Mouse (Mus musculus): Measurements from ENCODE around the gene Ttc39a. TPM values are rescaled to one million over a fixed set of nuclear protein-coding genes. Genes with fewer than 3 reads are reported as not detected.
A peak's percentile ranks its signal among the peaks of the same experiment; 100 is the strongest.

Gene Ttc39a
- polyA plus RNA-seq, 1 experiment from 2014 or later: 2.2 TPM

- Histone ChIP-seq H3K9ac (replicated peaks; ENCODE audit: low read length) (no peak overlapping the region), H3K9me3 (ENCODE audit: control insufficient read depth, low read length) (no peaks in the 10 kb centered on the region), H3K36me3 (ENCODE audit: control insufficient read depth, insufficient read depth, low read length) (no peaks in the 10 kb centered on the region), H3K4me1 (ENCODE audit: control insufficient read depth, insufficient read depth, low read length) (no peaks in the 10 kb centered on the region), H3K4me3 (replicated peaks; ENCODE audit: low read depth, low read length) (no peak overlapping the region), H3K27me3 (ENCODE audit: control insufficient read depth, insufficient read depth, low read length) (no peaks in the 10 kb centered on the region), H3K4me2 (ENCODE audit: low read length) (no peak overlapping the region), H3K27ac (replicated peaks; ENCODE audit: low read depth, low read length) (no peak overlapping the region)
- WGBS: 93% methylated on average over 7 of the region's 7 CpGs
- DNase-seq (no peak), ATAC-seq (ENCODE audit: low FRiP score, low TSS enrichment) (no peak)
Measured at GRCm38 (mm10) chr4:109430250-109430649, 23.8 kb downstream of the Ttc39a start.

DNA sequence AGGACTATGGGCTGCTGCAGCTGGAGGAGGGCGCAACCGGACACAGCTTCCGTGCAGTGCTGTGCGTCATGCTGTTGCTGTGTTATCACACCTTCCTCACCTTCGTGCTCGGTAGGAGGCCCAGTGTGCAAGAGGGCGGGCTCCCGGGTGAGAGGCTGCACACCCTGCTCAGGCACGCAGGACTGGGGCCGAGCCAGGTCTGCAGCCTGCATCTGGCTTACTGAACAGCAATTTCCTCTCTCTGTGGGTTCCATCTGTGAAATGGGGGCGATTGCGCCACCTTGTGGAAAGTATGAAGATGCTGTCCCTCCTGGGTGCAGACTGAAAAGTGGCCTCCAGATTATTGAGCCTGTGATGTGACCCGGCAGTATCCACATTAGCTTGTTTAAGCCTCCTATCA, 24.4 kb downstream of the Ttc39a start:
- H3K36me3 ChIP-seq (ENCODE audit: control insufficient read depth, insufficient read depth, low read length): no peaks in the 10 kb centered on the region
- 61% methylated on average over 13 of the region's 13 CpGs for WGBS

DNA sequence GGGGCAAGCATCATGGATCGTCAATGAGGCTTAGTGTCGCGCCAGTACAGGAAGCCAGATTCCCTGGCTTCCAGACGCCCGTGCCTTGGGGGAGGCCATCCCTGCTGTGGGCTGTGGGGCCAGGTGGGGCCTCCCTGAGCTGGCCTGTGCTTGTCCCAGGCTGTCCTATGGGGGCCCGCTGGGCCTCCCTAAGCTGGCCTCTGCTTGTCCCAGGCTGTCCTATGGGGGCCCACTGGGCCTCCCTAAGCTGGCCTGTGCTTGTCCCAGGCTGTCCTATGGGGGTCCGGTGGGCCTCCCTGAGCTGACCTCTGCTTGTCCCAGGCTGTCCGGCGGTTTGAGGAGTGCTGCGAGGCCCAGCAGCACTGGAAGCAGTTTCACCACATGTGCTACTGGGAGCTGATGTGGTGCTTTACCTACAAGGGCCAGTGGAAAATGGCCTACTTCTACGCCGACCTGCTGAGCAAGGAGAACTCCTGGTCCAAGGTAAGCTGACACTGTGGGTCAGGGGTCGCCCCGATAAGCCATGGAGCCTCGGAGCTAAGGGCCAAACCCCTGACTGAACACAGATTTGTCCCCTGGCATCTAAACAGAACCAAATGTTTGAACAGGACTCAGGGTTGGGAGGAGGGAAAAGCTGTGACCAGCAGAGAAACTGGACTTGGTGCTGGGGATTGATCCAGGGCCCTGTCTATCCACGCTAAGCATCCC, 26.4 kb downstream of the Ttc39a start:
- Histone ChIP-seq H3K27ac (replicated peaks; ENCODE audit: low read depth, low read length) (no peak overlapping the region), H3K36me3 (ENCODE audit: control insufficient read depth, insufficient read depth, low read length) (no peaks in the 10 kb centered on the region), H3K27me3 (ENCODE audit: control insufficient read depth, insufficient read depth, low read length) (no peaks in the 10 kb centered on the region), H3K9ac (replicated peaks; ENCODE audit: low read length) (no peak overlapping the region), H3K9me3 (ENCODE audit: control insufficient read depth, low read length) (no peaks in the 10 kb centered on the region), H3K4me2 (ENCODE audit: low read length) (no peak overlapping the region), H3K4me1 (ENCODE audit: control insufficient read depth, insufficient read depth, low read length) (no peaks in the 10 kb centered on the region), H3K4me3 (replicated peaks; ENCODE audit: low read depth, low read length) (no peak overlapping the region)
- WGBS: 76% methylated on average over 16 of the region's 16 CpGs
- no peak for DNase-seq
- ATAC-seq (ENCODE audit: low FRiP score, low TSS enrichment): 0 out of 2 replicates have a peak, but pooled peaks have one; percentile 5

More for the DNA sequence above, 24.4 kb downstream of the Ttc39a start:
- ATAC-seq (ENCODE audit: low FRiP score, low TSS enrichment) (no peak), DNase-seq (peak; percentile 63)
- Histone ChIP-seq H3K4me2 (ENCODE audit: low read length) (no peak overlapping the region), H3K27me3 (ENCODE audit: control insufficient read depth, insufficient read depth, low read length) (no peaks in the 10 kb centered on the region), H3K4me1 (ENCODE audit: control insufficient read depth, insufficient read depth, low read length) (no peaks in the 10 kb centered on the region), H3K9me3 (ENCODE audit: control insufficient read depth, low read length) (no peaks in the 10 kb centered on the region), H3K4me3 (replicated peaks; ENCODE audit: low read depth, low read length) (no peak overlapping the region), H3K27ac (replicated peaks; ENCODE audit: low read depth, low read length) (no peak overlapping the region), H3K9ac (replicated peaks; ENCODE audit: low read length) (no peak overlapping the region)

GRCm38 (mm10) chr4:109433641-109434040, 27.2 kb downstream of the Ttc39a start:
- Histone ChIP-seq H3K4me1 (ENCODE audit: control insufficient read depth, insufficient read depth, low read length) (no peaks in the 10 kb centered on the region), H3K27me3 (ENCODE audit: control insufficient read depth, insufficient read depth, low read length) (no peaks in the 10 kb centered on the region), H3K27ac (replicated peaks; ENCODE audit: low read depth, low read length) (no peak overlapping the region), H3K4me2 (ENCODE audit: low read length) (no peak overlapping the region), H3K4me3 (replicated peaks; ENCODE audit: low read depth, low read length) (no peak overlapping the region), H3K36me3 (ENCODE audit: control insufficient read depth, insufficient read depth, low read length) (no peaks in the 10 kb centered on the region), H3K9me3 (ENCODE audit: control insufficient read depth, low read length) (no peaks in the 10 kb centered on the region), H3K9ac (replicated peaks; ENCODE audit: low read length) (no peak overlapping the region)
- 87% methylated on average over 6 of the region's 6 CpGs for WGBS
- DNase-seq: no peak
- no peak for ATAC-seq (ENCODE audit: low FRiP score, low TSS enrichment)

DNA sequence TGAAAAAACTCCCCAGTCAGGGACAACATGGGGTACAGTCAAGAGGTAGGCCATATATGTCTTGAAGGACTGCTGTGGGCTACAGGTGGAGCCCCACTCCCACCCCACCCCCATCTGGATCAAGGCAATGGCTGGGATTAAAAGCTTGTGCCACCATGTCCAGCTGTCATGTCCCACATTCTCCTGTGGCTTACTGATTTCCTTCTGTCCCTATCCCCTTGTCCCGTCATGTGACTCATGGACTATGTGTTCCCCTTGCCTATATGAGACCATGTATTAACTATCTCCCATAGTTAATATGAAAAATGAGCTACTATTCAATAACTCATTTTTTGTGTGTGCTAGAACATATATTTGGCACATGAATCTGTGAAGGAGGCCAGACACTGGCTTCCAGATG, 27.8 kb downstream of the Ttc39a start:
- no peaks in the 10 kb centered on the region for H3K27me3 ChIP-seq (ENCODE audit: control insufficient read depth, insufficient read depth, low read length)
- H3K9me3 ChIP-seq (ENCODE audit: control insufficient read depth, low read length): no peaks in the 10 kb centered on the region
- no peak overlapping the region for H3K4me2 ChIP-seq (ENCODE audit: low read length)
- H3K4me3 ChIP-seq (replicated peaks; ENCODE audit: low read depth, low read length): no peak overlapping the region
- ATAC-seq (ENCODE audit: low FRiP score, low TSS enrichment): no peak
- no peaks in the 10 kb centered on the region for H3K36me3 ChIP-seq (ENCODE audit: control insufficient read depth, insufficient read depth, low read length)
- DNase-seq: no peak
- 89% methylated on average over 1 of the region's 1 CpGs for WGBS
- no peaks in the 10 kb centered on the region for H3K4me1 ChIP-seq (ENCODE audit: control insufficient read depth, insufficient read depth, low read length)
- H3K9ac ChIP-seq (replicated peaks; ENCODE audit: low read length): no peak overlapping the region
- H3K27ac ChIP-seq (replicated peaks; ENCODE audit: low read depth, low read length): no peak overlapping the region

- Histone ChIP-seq H3K4me1 (ENCODE audit: control insufficient read depth, insufficient read depth, low read length) (no peaks in the 10 kb centered on the region), H3K9ac (replicated peaks; ENCODE audit: low read length) (no peak overlapping the region), H3K9me3 (ENCODE audit: control insufficient read depth, low read length) (no peaks in the 10 kb centered on the region), H3K4me2 (ENCODE audit: low read length) (no peak overlapping the region), H3K27me3 (ENCODE audit: control insufficient read depth, insufficient read depth, low read length) (no peaks in the 10 kb centered on the region), H3K27ac (replicated peaks; ENCODE audit: low read depth, low read length) (no peak overlapping the region), H3K36me3 (ENCODE audit: control insufficient read depth, insufficient read depth, low read length) (no peaks in the 10 kb centered on the region), H3K4me3 (replicated peaks; ENCODE audit: low read depth, low read length) (no peak overlapping the region)
- peak; percentile 63; the same call in 1 of the 2 replicates for ATAC-seq (ENCODE audit: low FRiP score, low TSS enrichment)
- 52% methylated on average over 9 of the region's 9 CpGs for WGBS
- DNase-seq: peak; percentile 79
Measured at GRCm38 (mm10) chr4:109437913-109438878, 31.8 kb downstream of the Ttc39a start.

- no peaks in the 10 kb centered on the region for H3K4me1 ChIP-seq (ENCODE audit: control insufficient read depth, insufficient read depth, low read length)
- H3K9me3 ChIP-seq (ENCODE audit: control insufficient read depth, low read length): no peaks in the 10 kb centered on the region
- no peak overlapping the region for H3K4me3 ChIP-seq (replicated peaks; ENCODE audit: low read depth, low read length)
- H3K27ac ChIP-seq (replicated peaks; ENCODE audit: low read depth, low read length): no peak overlapping the region
- 77% methylated on average over 8 of the region's 8 CpGs for WGBS
- no peak overlapping the region for H3K4me2 ChIP-seq (ENCODE audit: low read length)
- no peak overlapping the region for H3K9ac ChIP-seq (replicated peaks; ENCODE audit: low read length)
- DNase-seq (no peak), ATAC-seq (ENCODE audit: low FRiP score, low TSS enrichment) (no peak)
- no peaks in the 10 kb centered on the region for H3K27me3 ChIP-seq (ENCODE audit: control insufficient read depth, insufficient read depth, low read length)
- H3K36me3 ChIP-seq (ENCODE audit: control insufficient read depth, insufficient read depth, low read length): peaks cover 4% of the 10 kb centered on the region; the same call in 1 of the 2 replicates
Measured at GRCm38 (mm10) chr4:109439101-109439500, 32.7 kb downstream of the Ttc39a start.

GRCm38 (mm10) chr4:109439825-109440248, 33.4 kb downstream of the Ttc39a start:
- Histone ChIP-seq H3K4me1 (ENCODE audit: control insufficient read depth, insufficient read depth, low read length) (no peaks in the 10 kb centered on the region), H3K27ac (replicated peaks; ENCODE audit: low read depth, low read length) (no peak overlapping the region), H3K4me2 (ENCODE audit: low read length) (no peak overlapping the region), H3K9ac (replicated peaks; ENCODE audit: low read length) (no peak overlapping the region), H3K36me3 (ENCODE audit: control insufficient read depth, insufficient read depth, low read length) (peaks cover 4% of the 10 kb centered on the region; the same call in 1 of the 2 replicates), H3K4me3 (replicated peaks; ENCODE audit: low read depth, low read length) (no peak overlapping the region), H3K27me3 (ENCODE audit: control insufficient read depth, insufficient read depth, low read length) (no peaks in the 10 kb centered on the region), H3K9me3 (ENCODE audit: control insufficient read depth, low read length) (no peaks in the 10 kb centered on the region)
- ATAC-seq (ENCODE audit: low FRiP score, low TSS enrichment) (no peak), DNase-seq (no peak)
- WGBS: 80% methylated on average over 3 of the region's 3 CpGs
